Mouse (Mus musculus) myocyte (in vitro differentiated cells): ENCODE data around the gene Golga3.

Experiments used
- CEBPB ChIP-seq: IDR thresholded peaks from 2 replicates; pipeline ENCODE4 v1.6.1; 2011; ENCODE audit warnings: mild to moderate bottlenecking, moderate library complexity; ENCODE audit not compliant: poor library complexity, insufficient read depth, severe bottlenecking
- POLR2A ChIP-seq: IDR thresholded peaks from one replicate; pipeline ENCODE4 v1.6.1; 2011; ENCODE audit warnings: low read depth, mild to moderate bottlenecking, control low read depth, moderate library complexity; ENCODE audit not compliant: insufficient read length
- POLR2AphosphoS2 ChIP-seq: IDR thresholded peaks from one replicate; pipeline ENCODE4 v1.6.1; 2011; ENCODE audit warnings: low read depth, control low read depth; ENCODE audit not compliant: insufficient read length
- REST ChIP-seq: IDR thresholded peaks from one replicate; pipeline ENCODE4 v1.6.1; 2011; ENCODE audit warnings: mild to moderate bottlenecking, control low read depth, moderate library complexity; ENCODE audit not compliant: insufficient read depth, insufficient read length
- TCF12 ChIP-seq: IDR thresholded peaks from one replicate; pipeline ENCODE4 v1.6.1; 2011; ENCODE audit warnings: mild to moderate bottlenecking, control low read depth; ENCODE audit not compliant: poor library complexity, insufficient read depth, severe bottlenecking
- TCF3 ChIP-seq: IDR thresholded peaks from one replicate; pipeline ENCODE4 v1.6.1; 2011; ENCODE audit warnings: low read depth, control low read depth; ENCODE audit not compliant: insufficient read length
- USF1 ChIP-seq: IDR thresholded peaks from one replicate; pipeline ENCODE4 v1.6.1; 2011; ENCODE audit warnings: low read depth, mild to moderate bottlenecking, control low read depth, moderate library complexity

DNA sequence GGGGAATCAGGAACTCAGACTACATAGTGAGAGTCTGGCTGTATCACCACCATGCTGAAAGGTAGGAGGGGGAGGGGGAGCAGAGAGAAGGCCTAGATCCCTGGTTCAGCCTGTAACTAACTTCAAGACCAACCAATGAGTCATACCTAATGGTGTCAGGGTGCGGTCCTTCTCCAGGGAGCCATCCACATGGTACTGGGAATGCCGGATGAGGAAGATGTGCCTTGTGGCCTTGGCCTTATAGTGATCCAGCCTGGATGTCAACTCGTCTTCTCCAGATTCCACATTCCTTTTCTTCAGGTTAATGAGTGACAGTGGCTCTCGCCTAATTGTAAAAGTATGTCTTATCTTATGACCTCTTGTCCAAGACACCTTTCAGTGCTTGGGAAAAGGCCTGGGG is 90.4 kb downstream of the Golga3 start:
- no peak for TF ChIP-seq POLR2AphosphoS2
- TF ChIP-seq TCF3 = no peak
- TF ChIP-seq TCF12 = no peak
- no peak for TF ChIP-seq POLR2A
- no peak for TF ChIP-seq CEBPB
- TF ChIP-seq USF1 = no peak
- no peak for TF ChIP-seq REST
